Mouse (Mus musculus): ENCODE measurements around the gene Armc5.
A peak's percentile ranks its signal among the peaks of the same experiment; 100 is the strongest.

The Armc5 gene

DNA sequence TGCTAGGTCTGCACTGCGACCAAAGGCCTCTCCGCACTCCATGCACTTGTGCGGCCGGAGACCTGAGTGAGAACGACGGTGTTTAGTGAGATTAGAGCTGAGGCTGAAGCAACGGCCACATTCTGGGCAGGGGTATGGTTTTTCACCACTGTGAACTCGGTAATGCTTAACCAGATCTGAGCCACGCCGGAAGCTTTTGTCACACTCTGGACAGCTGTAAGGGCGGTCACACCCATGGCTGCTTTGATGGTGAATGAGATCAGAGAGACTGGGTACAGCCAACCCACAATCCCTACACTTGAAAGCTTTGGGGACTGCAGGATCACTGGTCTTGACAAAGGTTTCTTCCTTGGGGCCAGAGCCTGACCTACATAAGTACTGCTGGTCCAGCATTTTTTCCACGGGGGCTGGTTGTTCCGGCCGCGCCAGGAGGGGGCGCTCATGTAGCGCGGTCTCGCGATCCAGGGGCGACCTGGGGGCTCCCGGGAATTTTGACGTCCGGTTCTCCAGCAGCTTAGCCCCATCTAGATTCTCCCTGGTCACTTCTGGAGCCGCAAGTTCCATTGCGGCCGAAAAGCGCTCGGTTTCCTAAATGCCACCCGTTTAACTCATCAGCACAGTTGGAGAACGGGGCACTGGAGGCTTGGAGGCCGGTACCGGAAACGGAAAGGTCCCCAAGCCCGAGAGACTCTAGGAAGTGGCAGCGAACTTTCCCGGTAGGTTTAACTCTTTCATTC lies at the start of gene Armc5:
Armc5 (plus strand) TSS at position 487 of the 737 bp plus-strand sequence.
- peak; percentile 75 to 80 for DNase-seq (ENCODE audit: low spot score in 2 of 2)

DNA sequence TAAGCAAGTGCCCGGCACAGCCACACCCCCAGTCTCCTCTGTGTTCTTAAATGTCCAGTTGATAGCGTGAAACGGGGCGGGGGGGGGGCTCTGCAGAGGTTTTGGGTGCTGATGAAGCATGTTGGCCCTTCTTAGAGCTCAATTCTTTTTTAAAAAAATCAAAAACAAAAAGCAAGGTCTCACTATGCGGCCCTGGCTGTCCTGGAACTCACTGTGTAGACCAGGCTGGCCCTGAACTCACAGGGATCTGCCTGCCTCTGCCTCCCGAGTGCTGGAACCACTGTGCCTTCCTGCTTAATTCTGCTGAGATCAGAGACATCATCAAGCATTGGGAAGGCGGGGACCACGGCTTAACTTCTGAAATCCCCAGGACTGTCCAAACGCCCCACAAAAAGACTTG lies 35.5 kb upstream of the Armc5 start:
- DNase-seq (ENCODE audit: low spot score in 2 of 2): no peak

DNA sequence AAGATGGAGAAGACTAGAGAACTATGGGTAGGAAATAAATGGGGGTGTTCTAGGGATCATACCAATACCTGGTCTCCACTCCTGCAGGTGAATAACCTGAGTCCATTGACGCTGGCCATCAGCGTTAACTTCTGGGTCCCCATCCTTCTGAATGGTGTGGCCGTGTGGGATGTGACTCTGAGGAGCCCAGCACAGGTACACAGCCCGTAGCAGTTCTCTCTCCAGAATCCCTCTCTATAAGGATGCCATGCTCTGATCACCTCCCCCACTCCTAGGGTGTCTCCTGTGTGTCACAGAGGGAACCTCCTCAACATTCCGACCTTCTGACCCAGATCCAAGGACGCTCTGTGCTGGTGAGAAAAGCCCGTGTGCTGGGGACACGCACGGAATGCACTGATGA lies 34.1 kb upstream of the Armc5 start:
- no peak for DNase-seq (ENCODE audit: low spot score in 2 of 2)

DNA sequence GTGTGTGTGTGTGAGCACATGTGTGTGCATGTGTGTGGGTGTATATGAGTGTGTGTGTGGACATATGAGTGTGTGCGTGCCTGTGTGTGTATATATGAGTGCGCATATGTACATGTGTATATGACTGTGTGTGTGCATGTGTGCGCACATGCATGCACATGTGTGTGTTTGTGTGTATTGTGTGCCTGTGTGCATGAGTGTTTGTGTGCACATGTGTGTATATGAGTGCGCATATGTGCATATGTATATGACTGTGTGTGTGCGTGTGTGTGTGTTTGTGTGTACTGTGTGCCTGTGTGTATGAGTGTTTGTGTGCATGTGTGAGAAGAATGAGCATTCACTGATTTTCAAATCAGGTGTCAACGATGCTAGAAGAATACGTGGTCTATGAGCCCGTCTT lies 33.0 kb upstream of the Armc5 start:
- DNase-seq (ENCODE audit: low spot score in 2 of 2): no peak

DNA sequence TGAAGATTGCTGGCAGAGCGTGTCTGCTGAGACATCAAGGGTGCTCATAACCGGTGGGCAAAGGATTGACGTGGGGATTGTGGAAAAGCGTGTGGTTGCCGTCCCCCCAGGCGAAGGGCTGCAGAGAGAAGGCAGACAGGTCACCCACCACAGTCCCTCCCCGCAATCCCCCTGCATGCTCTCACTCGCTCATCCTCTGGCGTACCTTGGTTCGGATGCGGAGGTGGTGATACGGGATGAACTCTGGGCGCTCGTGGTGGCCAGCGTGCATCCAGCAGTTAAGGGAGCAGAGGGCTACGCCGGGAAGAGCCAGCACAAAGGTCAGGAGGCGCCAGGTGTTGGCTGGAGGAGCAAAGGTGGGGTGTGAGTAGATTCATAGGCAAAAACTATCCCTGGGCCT lies 31.4 kb upstream of the Armc5 start:
- no peak for DNase-seq (ENCODE audit: low spot score in 2 of 2)

DNA sequence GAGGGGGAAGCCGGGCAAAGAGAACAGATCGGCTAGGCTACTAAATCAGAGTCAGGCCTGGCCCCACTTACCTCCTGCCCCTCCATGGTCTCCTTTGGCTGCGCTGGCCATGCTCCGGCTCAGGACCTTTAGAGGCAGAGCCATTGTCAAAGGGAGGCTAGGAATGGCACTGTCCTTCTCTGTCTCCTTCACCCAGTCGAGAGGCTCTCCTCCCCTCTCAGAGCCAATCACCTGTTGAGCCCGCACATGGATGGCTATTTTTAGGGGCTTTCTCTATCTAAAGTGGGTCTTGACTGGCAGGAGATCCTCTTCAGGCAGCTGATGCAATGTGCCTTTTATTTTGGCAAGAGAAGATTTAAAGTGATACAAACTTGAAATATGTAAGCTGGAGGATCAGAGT lies 31.0 kb upstream of the Armc5 start, which contains the start of gene Cox6a2:
Cox6a2 (minus strand) TSS at position 236 of the 400 bp plus-strand sequence.
- DNase-seq (ENCODE audit: low spot score in 2 of 2): no peak

DNA sequence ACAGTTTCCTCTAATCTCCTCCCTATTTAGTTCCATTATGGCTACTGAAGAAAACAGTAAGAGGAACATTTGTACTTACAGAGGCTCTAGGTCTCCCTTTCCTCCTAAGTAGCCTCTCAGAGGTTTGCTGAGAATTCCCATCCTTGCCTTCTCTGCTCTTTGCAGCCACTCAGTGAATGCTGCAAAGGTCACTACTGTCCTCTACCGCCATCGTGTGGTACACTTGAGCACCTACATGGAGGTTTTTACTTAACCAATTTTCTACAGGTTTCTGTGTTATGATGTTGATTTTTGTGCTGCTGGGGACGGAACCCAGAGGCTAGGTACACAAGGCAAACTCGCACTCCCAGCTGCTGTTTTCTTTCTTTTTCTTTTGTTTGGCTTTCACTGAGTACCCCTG lies 29.0 kb upstream of the Armc5 start:
- peak in 1 of 2 experiments; percentile 52 for DNase-seq (ENCODE audit: low spot score in 2 of 2)

DNA sequence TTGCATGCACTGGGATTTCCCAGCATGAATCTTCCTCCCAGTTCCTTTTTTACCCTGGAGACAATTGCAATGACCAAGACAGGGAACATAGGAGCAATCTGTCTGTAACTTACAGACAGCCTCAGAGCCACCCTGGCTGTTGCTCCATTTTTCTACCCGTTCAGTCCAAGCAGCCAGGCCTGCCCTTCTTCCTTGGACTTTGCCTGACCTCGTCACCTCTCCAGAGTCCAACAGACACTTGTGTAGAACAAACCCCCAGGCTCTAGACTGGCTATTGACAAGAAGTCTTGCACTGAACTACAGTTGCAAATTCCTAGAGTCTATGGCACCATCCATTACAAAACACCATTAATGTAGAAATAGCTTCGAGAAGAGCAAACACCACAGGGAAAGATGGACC lies 27.3 kb upstream of the Armc5 start:
- no peak for DNase-seq (ENCODE audit: low spot score in 2 of 2)

DNA sequence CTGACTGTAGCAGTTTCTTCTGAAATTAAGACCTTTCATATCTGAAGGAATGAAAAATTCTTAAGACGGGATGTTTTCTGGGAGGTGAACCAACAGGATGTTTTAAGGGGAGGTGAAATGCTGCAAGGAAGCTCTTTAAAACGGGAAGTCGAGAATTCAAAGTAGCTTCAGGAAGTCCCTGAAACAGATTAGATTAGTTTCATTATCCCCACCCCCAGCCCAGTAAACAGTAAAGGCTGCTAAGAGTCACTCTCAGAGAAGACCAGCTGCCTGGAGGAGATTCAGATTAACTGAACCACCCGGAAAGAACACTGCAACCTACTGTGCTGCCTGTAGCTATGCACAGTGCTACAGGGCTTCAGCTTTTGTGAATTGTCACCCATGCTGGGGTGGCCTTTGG lies 17.2 kb upstream of the Armc5 start:
- DNase-seq (ENCODE audit: low spot score in 2 of 2): no peak

DNA sequence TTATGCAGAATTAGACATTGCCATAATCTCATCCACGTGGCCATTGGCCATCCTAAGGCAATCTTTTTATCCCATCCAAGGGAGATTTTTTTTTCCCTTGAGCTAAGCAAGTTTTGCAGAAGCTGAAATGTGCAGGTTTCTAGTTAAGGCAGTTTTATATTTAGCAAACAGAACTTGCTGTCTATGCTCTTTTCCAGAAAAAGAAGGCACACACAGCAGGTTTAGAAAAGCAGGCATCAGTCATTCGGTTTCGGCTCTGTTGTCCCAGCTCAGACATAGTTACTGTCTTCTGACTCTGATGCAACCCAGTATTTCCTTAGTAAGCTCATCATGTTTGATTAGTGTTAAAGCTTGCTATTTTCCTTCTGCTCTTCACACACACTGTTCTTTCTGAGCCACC lies 16.2 kb upstream of the Armc5 start:
- DNase-seq (ENCODE audit: low spot score in 2 of 2): no peak

DNA sequence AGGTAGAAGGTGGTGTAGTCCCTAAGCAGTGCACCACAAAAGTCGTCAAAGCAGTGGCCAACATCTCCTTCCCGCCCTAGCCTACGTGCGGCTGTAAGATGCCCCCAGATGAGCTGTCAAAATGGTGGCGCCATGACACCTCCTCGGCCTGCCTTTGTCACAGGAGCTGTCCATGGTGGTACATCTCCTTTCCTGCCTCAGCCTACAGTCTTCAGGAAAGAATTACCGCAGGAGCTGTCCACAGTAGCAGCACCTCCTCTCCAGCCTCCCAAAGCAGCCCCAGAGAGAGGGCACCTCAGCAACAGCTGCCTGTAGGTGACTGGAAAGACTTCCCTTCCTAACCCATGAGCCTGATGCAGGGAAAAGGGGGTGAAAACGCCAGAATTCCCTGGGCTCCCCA lies 5.4 kb upstream of the Armc5 start:
- no peak for DNase-seq (ENCODE audit: low spot score in 2 of 2)

DNA sequence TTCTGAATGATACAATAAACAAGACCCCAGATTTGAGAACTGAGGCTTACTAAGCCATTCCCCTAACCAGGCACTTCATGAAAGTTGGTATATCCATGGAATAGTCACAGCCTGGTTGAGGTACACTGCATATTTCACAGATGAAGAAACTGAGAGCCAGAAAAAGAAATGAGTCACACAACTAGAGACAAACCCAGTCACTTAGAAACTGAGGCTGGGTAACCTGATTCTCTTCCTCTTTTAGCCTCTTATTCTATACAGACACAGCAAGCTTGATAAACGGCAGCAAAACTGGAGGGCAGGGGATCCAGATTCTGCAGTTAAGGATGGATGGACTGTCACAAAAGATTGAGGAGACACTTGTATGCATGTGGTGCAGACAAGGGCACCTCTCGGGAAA lies 2.3 kb upstream of the Armc5 start:
- no peak for DNase-seq (ENCODE audit: low spot score in 2 of 2)

DNA sequence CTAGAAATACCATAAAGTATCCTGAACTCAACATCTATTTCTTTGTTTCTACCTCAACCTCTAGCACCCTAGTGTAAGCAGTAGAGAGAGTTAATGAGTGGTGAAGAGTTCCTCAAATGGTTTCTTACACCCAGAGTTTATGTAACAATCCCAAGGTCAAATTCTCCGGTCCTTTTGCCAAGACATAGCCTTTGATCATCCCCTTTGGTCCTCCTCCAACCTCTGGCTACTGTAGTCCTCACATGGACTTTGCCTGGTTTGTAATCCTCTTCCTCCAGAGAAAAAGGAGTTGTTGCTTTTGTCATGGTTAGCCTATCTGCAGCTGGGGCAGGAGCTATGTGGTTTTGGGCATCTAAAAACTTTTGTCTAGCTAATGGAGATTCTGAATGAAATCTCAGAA lies 1.7 kb upstream of the Armc5 start:
- DNase-seq (ENCODE audit: low spot score in 2 of 2): no peak

DNA sequence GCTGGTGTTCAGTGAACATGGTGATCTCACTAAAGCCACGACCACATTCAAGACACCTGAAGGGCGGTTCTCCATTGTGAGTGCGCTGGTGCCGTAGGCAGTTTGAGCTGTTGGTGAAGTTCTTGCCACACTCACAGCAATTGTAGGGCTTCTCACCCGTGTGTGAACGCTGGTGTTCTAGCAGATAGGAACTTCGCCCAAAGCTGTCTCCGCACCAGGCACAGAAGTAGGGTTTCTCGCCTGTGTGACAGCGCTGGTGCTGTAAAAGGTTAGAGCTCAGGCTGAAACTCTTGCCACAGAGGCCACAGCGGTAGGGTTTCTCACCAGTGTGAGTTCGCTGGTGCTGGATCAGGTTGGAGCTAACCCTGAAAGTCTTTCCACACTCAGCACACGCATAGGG lies 716 bp upstream of the Armc5 start:
- DNase-seq (ENCODE audit: low spot score in 2 of 2): no peak

DNA sequence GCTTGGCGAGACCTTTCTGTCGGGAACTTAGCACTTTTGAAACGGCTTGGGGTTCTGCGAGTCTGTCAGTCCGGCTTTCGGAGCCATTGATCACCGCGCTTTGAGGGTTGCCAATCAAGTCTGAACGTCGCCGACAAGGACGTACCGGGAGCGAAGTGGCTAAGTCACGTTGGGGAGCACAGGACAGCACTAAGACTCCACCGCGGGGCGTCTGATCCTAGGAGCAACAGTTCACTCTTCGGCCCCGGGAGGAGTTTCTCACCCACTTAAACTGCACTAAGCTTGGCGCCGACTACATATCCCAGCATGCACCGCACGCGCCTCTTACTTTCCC lies 418 bp downstream of the Armc5 start:
- no peak for DNase-seq (ENCODE audit: low spot score in 2 of 2)

DNA sequence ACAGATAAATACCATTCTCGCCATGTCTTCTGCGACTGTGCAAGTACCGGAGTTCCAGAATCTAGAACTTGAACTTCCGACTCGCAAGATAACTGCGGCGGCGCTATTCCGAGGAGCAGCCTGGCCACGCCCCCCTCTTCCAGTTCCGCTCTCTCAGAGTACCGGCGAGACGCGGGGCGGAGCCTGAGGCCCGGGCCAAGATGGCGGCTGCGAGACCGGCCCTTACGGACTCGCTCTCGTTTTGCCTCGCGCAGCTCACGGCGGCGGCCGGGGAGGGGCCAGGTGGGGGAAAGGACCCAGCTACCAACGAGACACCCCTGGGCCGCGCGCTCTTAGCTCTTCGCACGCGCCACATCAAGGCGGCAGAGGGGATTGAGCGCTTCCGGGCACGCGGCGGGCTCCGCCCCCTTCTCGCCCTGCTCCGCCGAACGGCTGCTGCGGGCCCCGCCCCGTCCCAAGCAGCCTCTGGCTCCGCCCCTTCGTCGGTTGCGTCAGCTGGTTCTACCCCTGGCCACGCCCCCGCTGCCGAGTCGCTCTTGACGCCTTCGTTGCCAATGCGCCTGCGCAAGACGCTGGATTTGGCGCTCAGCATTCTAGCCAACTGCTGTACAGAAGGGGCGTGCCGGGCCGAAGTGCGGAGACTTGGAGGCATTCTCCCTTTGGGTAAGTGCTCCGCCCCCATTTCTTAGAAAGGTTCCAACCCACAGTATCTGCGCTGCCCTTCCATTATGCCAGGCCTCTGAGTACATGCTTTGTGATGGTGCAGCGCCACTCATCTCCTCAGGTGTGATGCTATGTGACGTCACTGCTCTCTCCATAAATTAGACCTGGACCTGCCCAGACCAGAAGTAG lies 1.0 kb downstream of the Armc5 start, which contains the start of gene 9130023H24Rik:
9130023H24Rik (minus strand) TSS at position 105 of the 852 bp plus-strand sequence.
- DNase-seq (ENCODE audit: low spot score in 2 of 2): peak; percentile 98 to 100

DNA sequence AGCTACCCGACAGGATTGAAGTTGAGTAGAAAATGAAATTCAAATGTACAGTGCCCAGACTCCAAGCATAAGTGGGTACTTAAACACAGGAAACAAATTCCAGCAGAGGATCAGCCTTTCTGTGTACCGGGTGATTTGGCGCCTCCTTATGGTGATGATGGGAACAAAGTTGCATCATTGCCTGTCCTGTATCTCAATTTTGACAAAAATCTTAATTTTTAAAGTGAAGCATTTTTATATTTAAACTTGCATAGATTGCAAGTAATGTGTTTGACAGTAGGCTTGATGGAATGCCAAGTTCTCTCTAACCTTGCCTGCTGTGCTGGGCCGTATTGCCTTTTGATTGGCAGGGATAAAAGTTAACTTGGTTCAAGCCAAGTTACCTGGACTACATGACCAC lies 1.8 kb downstream of the Armc5 start:
- no peak for DNase-seq (ENCODE audit: low spot score in 2 of 2)

DNA sequence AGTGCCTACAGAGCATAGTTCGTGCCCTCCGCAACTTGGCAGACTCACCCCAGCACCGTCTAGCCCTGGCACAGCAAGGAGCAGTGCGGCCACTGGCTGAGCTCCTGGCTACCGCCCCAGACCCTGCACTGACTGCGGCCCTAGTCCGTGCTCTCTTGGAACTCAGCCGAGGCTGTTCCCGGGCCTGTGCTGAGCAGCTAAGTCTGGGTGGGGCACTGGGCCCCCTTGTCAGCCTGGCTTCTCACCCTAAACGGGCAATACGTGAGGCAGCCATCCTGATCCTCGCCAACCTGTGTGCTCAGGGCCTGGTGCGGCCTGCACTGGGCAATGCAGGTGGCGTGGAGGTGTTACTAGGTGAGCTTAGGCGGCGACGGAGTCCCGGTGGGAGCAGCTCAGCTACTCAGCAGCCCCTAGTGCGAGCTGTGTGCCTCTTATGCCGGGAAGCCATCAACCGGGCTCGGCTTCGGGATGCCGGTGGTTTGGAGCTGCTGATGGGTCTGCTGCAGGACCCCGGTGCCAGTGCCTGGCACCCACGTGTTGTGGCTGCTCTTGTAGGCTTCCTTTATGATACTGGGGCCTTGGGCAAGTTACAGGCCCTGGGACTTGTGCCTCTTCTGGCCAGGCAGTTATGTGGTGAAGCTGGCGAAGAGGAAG lies 3.1 kb downstream of the Armc5 start:
- DNase-seq (ENCODE audit: low spot score in 2 of 2): no peak

DNA sequence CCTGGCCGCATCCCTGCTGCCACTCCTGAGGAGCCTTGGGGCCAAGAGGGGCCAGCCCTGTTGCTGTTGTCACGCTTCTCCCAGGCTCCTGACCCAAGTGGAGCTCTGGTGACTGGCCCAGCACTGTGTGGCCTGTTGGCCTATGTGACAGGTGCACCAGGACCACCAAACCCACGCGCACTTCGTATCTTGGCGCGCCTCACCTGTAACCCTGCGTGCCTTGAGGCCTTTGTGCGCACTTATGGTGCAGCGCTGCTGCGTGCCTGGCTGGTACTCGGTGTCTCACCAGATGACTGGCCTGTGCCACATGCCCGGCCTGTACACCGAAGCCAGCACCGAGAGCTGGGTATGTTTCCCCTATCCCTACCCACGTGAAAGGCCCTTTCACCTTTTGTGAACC lies 5.2 kb downstream of the Armc5 start:
- no peak for DNase-seq (ENCODE audit: low spot score in 2 of 2)

DNA sequence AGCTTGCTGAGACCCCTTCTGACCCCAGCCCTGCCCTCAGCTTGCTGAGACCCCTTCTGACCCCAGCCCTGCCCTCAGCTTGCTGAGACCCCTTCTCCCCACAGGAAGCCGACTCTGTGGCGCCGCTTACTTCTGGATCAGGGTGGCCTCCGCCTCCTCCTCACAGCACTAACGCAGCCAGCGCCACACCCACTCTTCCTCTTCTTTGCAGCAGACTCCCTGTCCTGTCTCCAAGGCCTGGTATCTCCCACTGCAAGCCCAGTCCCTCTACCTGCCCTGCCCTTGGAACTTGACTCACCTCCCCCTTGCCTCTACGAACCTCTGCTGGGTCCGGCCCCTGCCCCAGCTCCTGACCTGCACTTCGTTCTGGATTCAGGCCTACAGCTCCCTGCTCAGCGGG lies 6.8 kb downstream of the Armc5 start:
- DNase-seq (ENCODE audit: low spot score in 2 of 2): no peak

DNA sequence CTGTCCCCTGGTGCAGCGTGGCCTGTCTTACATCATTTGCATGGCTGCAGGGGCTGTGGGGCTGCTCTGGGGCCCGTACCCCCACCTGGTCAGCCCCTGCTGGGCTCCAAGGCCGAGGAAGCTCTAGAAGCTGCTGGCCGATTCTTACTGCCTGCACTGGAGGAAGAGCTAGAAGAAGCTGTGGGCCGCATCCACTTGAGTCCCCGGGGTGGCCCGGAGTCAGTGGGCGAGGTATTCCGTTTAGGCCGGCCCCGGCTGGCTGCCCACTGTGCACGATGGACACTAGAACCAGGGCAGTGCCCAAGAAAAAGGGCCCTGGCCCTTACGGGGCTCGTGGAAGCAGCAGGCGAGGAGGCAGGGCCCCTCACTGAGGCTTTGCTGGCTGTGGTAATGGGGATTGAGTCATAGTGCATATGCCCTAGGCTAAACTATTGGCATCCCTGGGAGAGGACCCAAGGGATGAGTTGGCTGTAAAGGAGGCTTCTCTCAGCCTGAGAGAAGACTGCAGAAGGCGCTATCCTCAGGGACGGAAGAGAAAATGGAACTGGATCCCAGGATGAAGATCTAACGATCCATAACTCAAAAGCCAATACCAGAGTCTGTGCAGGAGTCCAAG lies 7.4 kb downstream of the Armc5 start:
- DNase-seq (ENCODE audit: low spot score in 2 of 2): no peak

DNA sequence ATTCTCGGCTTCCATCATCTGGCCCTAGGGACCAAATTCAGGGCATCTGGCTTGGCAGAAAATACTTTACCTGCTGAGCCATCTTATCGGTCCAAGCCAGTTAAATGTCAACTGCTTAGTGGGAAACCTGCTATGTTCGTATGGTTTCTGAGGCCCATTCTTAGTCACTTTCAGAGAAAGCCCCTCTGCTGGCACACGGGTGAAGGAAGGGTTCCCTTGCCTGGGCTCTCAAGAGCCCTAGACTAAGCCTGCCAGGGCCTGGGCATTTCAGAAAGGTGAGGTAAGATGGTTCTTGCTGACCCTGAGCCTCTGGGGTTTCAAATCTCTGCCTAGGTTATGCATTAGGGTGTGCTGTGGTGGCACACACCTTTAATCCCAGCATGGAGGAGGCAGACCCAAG lies 8.4 kb downstream of the Armc5 start:
- DNase-seq (ENCODE audit: low spot score in 2 of 2): no peak

Measured in frontal cortex, postnatal 10 days (tissue).